Mouse (Mus musculus): ENCODE data around the gene Gm498.

DNA sequence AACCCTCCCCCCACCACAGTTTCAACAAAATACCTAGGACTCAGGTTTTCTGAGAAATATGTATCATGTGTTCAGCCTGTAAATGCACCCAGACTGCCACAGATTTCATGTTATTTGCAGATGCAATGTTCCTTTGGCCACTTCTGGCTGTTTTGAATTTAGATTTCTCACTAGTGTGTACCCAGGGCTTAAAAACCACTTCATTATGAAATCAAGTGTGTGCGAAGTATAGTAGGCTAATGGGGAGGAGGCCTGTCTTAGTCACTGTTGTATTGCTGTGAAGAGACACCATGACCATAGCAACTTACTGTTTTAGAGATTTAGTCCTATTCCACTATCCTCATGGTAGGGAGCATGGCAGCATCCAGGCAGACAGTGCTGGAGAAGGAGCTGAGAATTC, 63.3 kb downstream of the Gm498 start:
- TF ChIP-seq POLR2A (IDR thresholded peaks at IDR 0.05; ENCODE audit: control insufficient read depth, extremely low read depth, insufficient read depth, low read length, poor library complexity) (no peak), CTCF (IDR thresholded peaks at IDR 0.05; ENCODE audit: borderline replicate concordance, control insufficient read depth, extremely low read depth, insufficient read depth, low read length, poor library complexity) (no peak)

Measured in thymus, adult 2 months (tissue).